Mouse (Mus musculus) urinary bladder, postnatal 14 days (tissue): ENCODE results near the gene Prelp.

Experiments used
- DNase-seq: peaks from one replicate; pipeline ENCODE4 v3.0.0; 2021; ENCODE audit warnings: low spot score

The Prelp gene

DNA sequence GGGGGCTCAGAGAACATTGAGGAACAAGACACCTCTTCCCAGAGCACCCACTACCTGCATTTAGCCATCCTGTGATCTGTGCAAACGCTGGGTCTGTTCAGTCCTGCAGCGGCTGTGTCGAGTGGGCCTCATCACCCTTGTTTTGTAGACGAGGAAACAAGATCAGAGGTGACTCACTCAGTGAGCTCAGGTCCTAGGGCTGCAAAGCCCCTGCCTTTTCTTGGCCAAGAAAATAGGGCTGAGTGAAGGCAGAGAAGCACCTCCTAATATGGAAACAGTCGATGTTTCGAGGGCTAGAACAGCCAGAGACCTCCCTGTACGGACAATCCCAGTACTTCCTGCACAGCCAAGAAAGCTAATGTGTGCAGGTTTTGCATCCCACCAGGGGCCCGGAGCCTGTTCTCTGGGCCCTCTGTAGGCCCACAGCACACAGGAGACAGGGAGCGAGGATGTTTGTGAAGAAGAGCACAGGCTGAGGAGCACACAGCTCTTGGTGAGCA is 22.1 kb downstream of the Prelp start:
- no peak for DNase-seq

DNA sequence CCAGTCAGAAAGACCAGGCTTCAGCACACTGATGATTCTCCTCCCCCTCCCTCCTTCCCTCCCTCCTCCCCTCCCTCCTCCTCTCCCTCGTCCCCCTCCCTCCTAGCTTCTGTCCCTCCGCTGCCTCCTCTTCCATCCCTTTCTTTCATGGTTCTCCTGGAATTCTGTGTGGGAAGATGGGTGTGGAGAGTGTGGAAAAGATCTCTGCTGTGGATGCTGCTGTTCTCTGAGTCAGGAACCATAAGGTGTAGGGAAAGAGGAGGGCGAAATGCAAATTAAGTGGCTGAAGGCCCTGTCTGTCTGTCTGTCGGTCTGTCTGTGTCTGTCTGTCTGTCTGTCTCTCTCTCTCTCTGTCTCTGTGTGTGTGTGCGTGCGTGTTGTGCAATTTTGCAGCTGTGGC is 23.9 kb downstream of the Prelp start:
- no peak for DNase-seq

DNA sequence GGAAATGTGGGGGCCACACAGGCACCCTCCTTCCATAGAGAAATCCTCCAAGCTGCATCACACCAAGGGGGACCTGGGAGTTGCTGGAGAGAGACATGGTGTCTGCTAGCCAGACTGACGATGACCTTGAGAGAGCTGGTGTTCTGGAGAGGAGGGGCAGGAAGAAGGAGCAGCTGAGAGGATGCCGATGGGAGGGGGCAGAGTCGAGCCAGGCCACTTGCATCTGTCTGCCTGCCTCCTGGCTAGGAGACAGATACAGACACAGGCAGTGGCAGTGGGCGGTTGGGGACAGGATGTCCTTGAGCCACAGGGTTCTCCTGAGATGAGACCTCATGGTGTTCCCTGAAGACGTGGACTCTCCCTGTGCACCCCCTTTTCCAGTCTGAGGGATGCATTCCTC is 29.7 kb downstream of the Prelp start:
- no peak for DNase-seq

- no peak for DNase-seq
Measured at GRCm38 (mm10) chr1:133889949-133890598, 31.1 kb downstream of the Prelp start.

- no peak for DNase-seq
Measured at GRCm38 (mm10) chr1:133887538-133888250, 33.5 kb downstream of the Prelp start.

GRCm38 (mm10) chr1:133887044-133887443 is 34.2 kb downstream of the Prelp start:
- DNase-seq = no peak

DNA sequence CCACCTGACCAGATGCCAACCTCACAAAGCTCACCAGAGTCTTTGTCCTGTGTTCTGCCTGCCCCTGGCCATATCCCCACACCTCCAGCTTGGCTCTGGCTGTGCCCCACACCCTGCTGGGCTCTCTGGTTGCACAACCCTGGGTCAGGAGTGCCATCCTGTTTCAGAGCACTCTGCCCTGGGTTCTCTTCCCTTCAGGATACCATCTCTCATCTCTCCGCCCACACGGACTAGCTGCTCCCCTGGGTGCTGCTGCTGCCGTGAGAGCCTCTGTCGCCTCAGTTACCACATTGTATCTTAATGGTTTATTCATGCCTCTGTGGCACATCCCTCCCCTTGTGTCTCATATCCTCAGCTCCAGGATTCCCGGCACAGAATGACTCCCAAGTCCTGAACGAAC is 34.8 kb downstream of the Prelp start:
- no peak for DNase-seq

- no peak for DNase-seq
Measured at GRCm38 (mm10) chr1:133885811-133886210, 35.4 kb downstream of the Prelp start.

- DNase-seq = no peak
Measured at GRCm38 (mm10) chr1:133884746-133885145, 36.5 kb downstream of the Prelp start.

GRCm38 (mm10) chr1:133884090-133884489 is 37.1 kb downstream of the Prelp start:
- no peak for DNase-seq

GRCm38 (mm10) chr1:133882283-133883217 is 38.7 kb downstream of the Prelp start:
- no peak for DNase-seq

- no peak for DNase-seq
Measured at GRCm38 (mm10) chr1:133881813-133882212, 39.4 kb downstream of the Prelp start.

DNA sequence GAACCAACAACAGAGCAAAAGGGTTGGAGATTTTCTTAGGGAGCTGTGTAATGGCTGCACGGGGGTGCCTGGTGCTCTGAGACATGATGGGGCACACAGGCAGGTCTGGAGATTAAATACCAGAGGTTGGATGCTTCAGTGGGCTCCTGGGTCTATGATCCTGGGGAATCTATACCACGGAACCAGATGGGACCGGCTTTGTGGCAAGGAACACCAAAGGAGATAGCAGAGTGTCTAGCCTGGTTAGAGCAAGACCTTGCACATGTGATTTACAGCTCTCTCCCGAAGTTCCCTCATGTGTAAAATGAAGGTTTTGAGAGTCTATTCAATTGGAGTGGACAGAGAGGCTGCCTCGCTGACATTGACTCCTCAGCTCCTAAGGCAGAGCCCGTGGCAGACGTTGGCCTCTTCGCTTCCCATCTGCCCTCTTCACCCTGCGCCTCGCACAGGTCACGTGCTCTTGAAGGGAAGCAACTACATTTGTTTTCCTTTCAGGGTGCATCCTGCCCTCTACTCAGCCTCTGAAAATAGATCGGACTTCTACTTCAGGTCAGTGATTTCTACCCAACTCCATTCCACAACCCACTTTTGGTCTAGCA is 42.3 kb downstream of the Prelp start:
- DNase-seq = no peak

DNA sequence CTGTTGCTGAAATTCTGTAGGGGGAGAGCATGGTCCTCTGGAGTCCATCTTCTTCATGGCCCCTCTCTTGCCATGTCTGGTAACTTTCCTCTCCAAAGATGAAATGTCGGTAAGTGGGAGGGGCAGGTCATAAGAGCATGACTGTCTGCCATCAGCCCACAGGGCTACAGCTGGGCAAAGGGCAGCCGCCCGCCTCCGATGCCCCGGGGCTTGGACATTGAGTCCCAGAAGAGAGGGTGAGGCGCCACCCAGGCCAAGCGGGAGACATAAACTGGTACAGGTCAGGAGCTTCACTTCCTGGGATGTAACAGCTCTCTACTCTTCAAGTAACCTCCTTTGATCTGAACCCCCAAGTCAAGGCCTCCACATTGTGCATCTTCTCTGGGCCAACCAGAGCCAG is 44.3 kb downstream of the Prelp start:
- DNase-seq = no peak

DNA sequence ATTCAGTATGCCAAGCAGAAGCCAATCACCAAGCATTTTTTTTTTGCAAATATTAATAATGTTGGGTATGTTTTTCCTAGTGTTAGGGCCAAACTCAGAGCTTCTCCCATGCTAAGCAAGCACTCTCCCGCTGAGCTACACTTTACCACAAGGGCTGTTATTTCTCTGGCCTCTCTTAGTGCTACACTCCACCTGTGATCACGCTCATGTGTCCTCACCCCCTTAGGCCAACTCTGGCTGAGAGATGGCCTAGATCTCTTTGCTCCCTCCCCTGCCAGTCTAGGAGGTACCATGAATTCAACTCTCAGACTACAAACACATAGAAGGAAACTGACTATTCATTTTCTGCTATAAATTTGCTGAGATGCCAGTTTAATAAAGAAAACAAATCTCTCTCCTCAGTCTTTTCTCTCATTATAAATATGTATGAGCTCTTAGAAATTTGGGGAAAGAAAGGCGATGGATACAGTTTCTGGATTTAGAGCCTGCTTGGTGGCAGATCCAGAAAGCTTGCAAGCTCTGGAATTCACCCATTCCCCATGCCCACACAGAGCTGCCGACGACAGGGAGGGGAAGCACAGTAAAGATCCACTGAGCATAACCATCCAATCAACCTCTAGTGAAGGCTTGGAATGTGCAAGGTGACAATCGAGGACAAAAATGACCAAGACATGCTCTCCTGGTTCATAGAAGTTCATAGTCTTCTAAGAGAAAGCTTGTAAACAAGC is 48.0 kb downstream of the Prelp start:
- DNase-seq = no peak

GRCm38 (mm10) chr1:133871241-133871640 is 50.0 kb downstream of the Prelp start:
- DNase-seq = peak; percentile 33

GRCm38 (mm10) chr1:133869221-133869620 is 52.0 kb downstream of the Prelp start:
- no peak for DNase-seq

DNA sequence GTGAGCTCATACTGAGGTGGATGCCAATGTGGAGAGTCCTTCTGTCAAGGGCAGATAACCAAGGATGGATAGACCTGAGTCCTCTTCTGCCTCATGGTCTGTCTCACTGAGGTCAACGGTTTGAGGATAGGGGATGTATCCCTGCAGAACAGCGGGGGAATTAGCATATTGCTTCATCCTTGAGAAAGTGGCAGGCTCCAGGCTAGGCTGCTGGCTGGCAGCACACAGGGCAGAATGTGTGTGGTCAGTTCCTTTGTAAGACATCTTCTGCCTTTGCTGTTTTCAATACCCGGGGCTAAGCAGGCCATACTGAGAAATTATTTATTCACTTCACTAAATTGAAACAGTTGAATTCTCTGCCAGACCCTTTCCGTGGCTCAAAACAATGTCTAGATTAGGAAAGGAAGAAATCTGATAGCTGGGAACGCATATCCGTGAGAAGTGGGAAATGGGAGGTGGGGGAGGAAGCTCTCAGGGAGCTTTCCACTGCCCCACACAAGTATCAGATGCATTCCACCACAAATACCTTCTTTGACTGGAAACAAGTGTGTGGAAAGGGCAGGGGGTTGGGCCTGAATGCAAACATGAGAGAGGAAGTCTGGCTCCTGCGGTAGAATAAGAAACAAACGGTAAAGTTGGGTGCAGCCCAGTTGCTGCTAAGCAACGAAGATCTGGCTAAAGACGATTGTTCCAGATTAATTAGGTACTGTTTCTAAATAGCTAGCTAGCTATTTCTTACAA is 57.8 kb downstream of the Prelp start:
- DNase-seq = no peak

DNA sequence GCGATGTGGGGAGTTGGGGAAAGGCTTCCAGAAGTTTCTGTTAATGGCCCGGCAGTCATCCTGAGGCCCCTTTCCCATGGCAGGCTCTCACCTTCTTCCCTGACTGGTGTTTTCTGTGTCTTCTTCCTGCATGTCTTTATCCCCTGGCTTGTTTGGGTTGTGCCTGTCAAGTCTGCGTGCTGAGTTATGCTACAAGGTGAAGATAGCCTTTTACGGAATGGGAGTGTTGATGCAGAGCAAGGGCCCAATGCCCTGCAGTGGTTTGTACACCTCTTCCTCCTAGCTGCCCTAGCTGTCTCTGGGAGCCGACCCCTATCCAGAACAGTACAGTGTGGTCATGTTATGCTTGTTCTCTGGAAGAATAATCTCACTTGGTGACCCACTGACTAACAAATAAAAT is 60.2 kb downstream of the Prelp start:
- no peak for DNase-seq
